Comparison of ENCODE assay signal across 10 mouse cellular contexts in genomic region chr7:96414290-96415055, GRCm38 (mm10).
DNase-seq lines count a peak whose midpoint lies in the region; ATAC-seq and TF ChIP-seq lines count a peak whose summit lies in the region.
"Had no signal": no experiment of that assay in that cellular context is flagged by ENCODE, and none has a peak within 500 bp of the region (broad histone marks: within the 10 kb centered on the region; RNA-seq: fewer than 3 reads in every experiment).

No protein-coding gene starts in this region.

- peak; percentile 28 for DNase-seq in heart, adult 8-10 months (ENCODE audit: low spot score)
- no peak for DNase-seq in heart, postnatal 4 days
- DNase-seq in limb, embryonic 10.5 days (ENCODE audit: low spot score), result no peak
- peak; percentile 56 to 67 for DNase-seq in cerebellum, adult 2 months
- DNase-seq in c-Kit-positive CD71-positive TER-119-positive erythroid progenitor cells, embryonic 14.5 days (ENCODE audit: low spot score), result no peak
- no peak for DNase-seq in gastrocnemius, postnatal 4 days (ENCODE audit: low spot score in 2 of 2)
- DNase-seq: thymus, postnatal 14 days had no signal

- no peaks in the 10 kb centered on the region for H3K9me3 ChIP-seq in limb, embryonic 12.5 days
- no peaks in the 10 kb centered on the region for H3K9me3 ChIP-seq in limb, embryonic 10.5 days (replicated peaks)
- H3K9me3 ChIP-seq in hindbrain, embryonic 16.5 days (ENCODE audit: control insufficient read depth, low read length), result no peaks in the 10 kb centered on the region

- 70% methylated on average over 9 of the region's 9 CpGs for WGBS in limb, embryonic 12.5 days
- 85% methylated on average over 9 of the region's 9 CpGs for WGBS in limb, embryonic 10.5 days
- WGBS in cerebellum, adult 2 months, result 23% methylated on average over 9 of the region's 9 CpGs
- 44% methylated on average over 9 of the region's 9 CpGs for WGBS in hindbrain, embryonic 16.5 days

- TF ChIP-seq POLR2A in cerebellum, adult 2 months (IDR thresholded peaks at IDR 0.05; ENCODE audit: borderline replicate concordance, insufficient read depth, low read length), result no peak

- no peaks in the 10 kb centered on the region for H3K27me3 ChIP-seq in limb, embryonic 12.5 days
- H3K27me3 ChIP-seq in limb, embryonic 10.5 days (ENCODE audit: low read depth, poor library complexity, severe bottlenecking), result no peaks in the 10 kb centered on the region
- no peaks in the 10 kb centered on the region; the same call in 1 of the 2 replicates for H3K27me3 ChIP-seq in cerebellum, adult 2 months (ENCODE audit: control insufficient read depth, insufficient read depth, low read length)
- no peaks in the 10 kb centered on the region for H3K27me3 ChIP-seq in hindbrain, embryonic 16.5 days (replicated peaks; ENCODE audit: control insufficient read depth, insufficient read depth, low read length)

- peaks cover 33% of the 10 kb centered on the region for H3K4me1 ChIP-seq in limb, embryonic 12.5 days (replicated peaks)
- peaks cover 54% of the 10 kb centered on the region for H3K4me1 ChIP-seq in limb, embryonic 10.5 days
- H3K4me1 ChIP-seq in cerebellum, adult 2 months (ENCODE audit: control insufficient read depth, insufficient read depth, low read length), result peaks cover 9% of the 10 kb centered on the region
- peaks cover 26% of the 10 kb centered on the region for H3K4me1 ChIP-seq in hindbrain, embryonic 16.5 days (ENCODE audit: control insufficient read depth, insufficient read depth, low read depth, low read length)

- H3K27ac ChIP-seq in limb, embryonic 12.5 days, result 0 out of 2 replicates have a peak overlapping the region, but pooled peaks have one; percentile 37
- H3K27ac ChIP-seq in limb, embryonic 10.5 days, result no peak overlapping the region
- H3K27ac ChIP-seq in cerebellum, adult 2 months (ENCODE audit: insufficient read depth, low read length), result no peak overlapping the region
- no peak overlapping the region for H3K27ac ChIP-seq in hindbrain, embryonic 16.5 days (ENCODE audit: low read depth, low read length)

- H3K4me3 ChIP-seq in limb, embryonic 12.5 days (replicated peaks), result no peak overlapping the region
- H3K4me3 ChIP-seq in limb, embryonic 10.5 days, result no peak overlapping the region
- H3K4me3 ChIP-seq in cerebellum, adult 2 months (replicated peaks; ENCODE audit: insufficient read depth, low read depth, low read length), result no peak overlapping the region
- no peak overlapping the region for H3K4me3 ChIP-seq in hindbrain, embryonic 16.5 days (ENCODE audit: low read length)

- no peak overlapping the region for H3K9ac ChIP-seq in limb, embryonic 12.5 days (replicated peaks)
- H3K9ac ChIP-seq in hindbrain, embryonic 16.5 days (ENCODE audit: low read depth, low read length), result no peak overlapping the region

- no peak for TF ChIP-seq CTCF in cerebellum, adult 2 months (IDR thresholded peaks at IDR 0.05; ENCODE audit: borderline replicate concordance, insufficient read depth, low read depth, low read length)

- ATAC-seq in limb, embryonic 12.5 days (ENCODE audit: insufficient number of reproducible peaks, insufficient read depth, low FRiP score, low TSS enrichment, low read depth), result no peak
- peak; percentile 55 for ATAC-seq in hindbrain, embryonic 16.5 days
- ATAC-seq: inflammation-experienced regulatory T-cells, adult 6 months had no signal

- no peaks in the 10 kb centered on the region for H3K36me3 ChIP-seq in limb, embryonic 12.5 days
- H3K36me3 ChIP-seq in limb, embryonic 10.5 days, result no peaks in the 10 kb centered on the region
- no peaks in the 10 kb centered on the region for H3K36me3 ChIP-seq in hindbrain, embryonic 16.5 days (ENCODE audit: control insufficient read depth, insufficient read depth, low read length)

- H3K4me2 ChIP-seq in limb, embryonic 12.5 days, result no peak overlapping the region
- H3K4me2 ChIP-seq in hindbrain, embryonic 16.5 days (ENCODE audit: low read length), result no peak overlapping the region

Comparison
In these comparisons a context has a peak if more than half of its experiments do, and no peak if none do; other contexts are left out.
1. DNase-seq: peak in heart, adult 8-10 months (single experiment) and cerebellum, adult 2 months (2 of 2); none in heart, postnatal 4 days (single experiment), limb, embryonic 10.5 days (single experiment), c-Kit-positive CD71-positive TER-119-positive erythroid progenitor cells, embryonic 14.5 days (single experiment) and gastrocnemius, postnatal 4 days (0 of 2).